Mouse (Mus musculus): ENCODE data around the gene Tnp1. TPM values are rescaled to one million over a fixed set of nuclear protein-coding genes. Genes with fewer than 3 reads are reported as not detected.

The Tnp1 gene
- polyA plus RNA-seq, 1 experiment: not detected

DNA sequence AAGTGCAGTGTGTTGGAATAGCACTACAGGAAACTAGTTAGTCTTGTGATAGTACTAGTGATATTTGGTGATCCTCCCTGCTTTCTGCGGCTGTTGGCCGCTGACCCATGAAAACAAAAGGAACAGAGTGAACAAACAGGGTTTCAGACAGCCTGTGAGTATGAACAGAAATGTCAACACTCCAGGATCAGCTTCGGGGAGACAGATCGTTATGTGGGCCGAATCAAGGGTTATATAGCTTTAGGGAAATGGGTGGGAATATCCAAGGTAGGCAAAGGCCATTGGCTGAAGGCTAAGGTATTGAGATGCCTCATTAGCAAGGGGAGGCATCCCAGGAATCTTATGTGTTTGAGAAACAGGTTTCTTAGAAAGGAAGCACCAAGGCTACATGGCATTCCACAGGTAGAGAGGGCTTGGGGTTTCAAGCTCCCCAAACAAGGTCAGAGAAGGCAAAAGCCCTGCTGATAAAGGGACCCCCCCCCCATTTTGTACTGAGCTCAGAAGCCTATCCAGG is 11.1 kb upstream of the Tnp1 start:
- H3K4me3 ChIP-seq: no peak overlapping the region
- no peaks in the 10 kb centered on the region for H3K36me3 ChIP-seq (ENCODE audit: control insufficient read depth, insufficient read depth)
- H3K4me2 ChIP-seq (ENCODE audit: low read depth): no peak overlapping the region
- H3K27me3 ChIP-seq (ENCODE audit: control insufficient read depth, insufficient read depth, insufficient read length): no peaks in the 10 kb centered on the region
- H3ac ChIP-seq (ENCODE audit: control insufficient read depth, insufficient read length): no peak overlapping the region
- TF ChIP-seq TCF3 (IDR thresholded peaks at IDR 0.05; ENCODE audit: insufficient read length, low read depth) (no peak), CEBPB (IDR thresholded peaks at IDR 0.05; ENCODE audit: insufficient read depth, poor library complexity, severe bottlenecking) (no peak), REST (IDR thresholded peaks at IDR 0.05; ENCODE audit: insufficient read depth, insufficient read length) (no peak), MYOG (IDR thresholded peaks at IDR 0.05; ENCODE audit: control insufficient read depth in 1 of 3, insufficient read depth in 1 of 3, insufficient read length in 2 of 3, low read depth in 2 of 3) (no peak), POLR2AphosphoS2 (IDR thresholded peaks at IDR 0.05; ENCODE audit: insufficient read length, low read depth) (no peak), TCF12 (IDR thresholded peaks at IDR 0.05; ENCODE audit: insufficient read depth, poor library complexity, severe bottlenecking) (no peak), E2F4 (IDR thresholded peaks at IDR 0.05; ENCODE audit: insufficient read depth) (no peak), POLR2A (IDR thresholded peaks at IDR 0.05; ENCODE audit: insufficient read length, low read depth) (no peak), MYOD1 (IDR thresholded peaks at IDR 0.05; ENCODE audit: control insufficient read depth in 1 of 3, insufficient read length in 2 of 3, low read depth in 2 of 3) (no peak), USF1 (IDR thresholded peaks at IDR 0.05; ENCODE audit: low read depth) (no peak), SRF (IDR thresholded peaks at IDR 0.05; ENCODE audit: control insufficient read depth, insufficient read length, low read depth) (no peak), MAX (IDR thresholded peaks at IDR 0.05; ENCODE audit: low read depth) (no peak)
- H3K79me2 ChIP-seq (ENCODE audit: control insufficient read depth, insufficient read depth): no peaks in the 10 kb centered on the region

DNA sequence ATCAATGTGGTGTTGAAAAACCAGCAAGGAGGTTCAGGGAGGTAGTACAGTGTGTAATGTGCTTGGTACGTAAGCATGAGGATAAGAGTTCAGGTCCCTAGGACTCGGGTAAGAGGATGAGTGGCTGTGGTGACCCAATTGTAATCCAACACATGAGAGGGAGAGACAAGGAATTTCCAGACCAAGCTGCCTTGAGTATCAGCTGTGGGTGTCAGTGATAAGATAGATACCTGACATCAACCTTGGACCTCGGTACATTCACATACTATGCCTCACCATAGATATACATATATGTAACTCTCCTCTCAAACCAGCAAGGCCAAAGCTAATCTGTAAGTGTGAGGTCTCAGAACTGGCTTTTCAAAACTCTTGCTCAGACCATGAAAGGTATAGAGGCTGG is 10.4 kb upstream of the Tnp1 start:
- Histone ChIP-seq H3K4me3 (no peak overlapping the region), H3K4me2 (ENCODE audit: low read depth) (no peak overlapping the region), H3K79me2 (ENCODE audit: control insufficient read depth, insufficient read depth) (no peaks in the 10 kb centered on the region), H3K27me3 (ENCODE audit: control insufficient read depth, insufficient read depth, insufficient read length) (no peaks in the 10 kb centered on the region), H3K36me3 (ENCODE audit: control insufficient read depth, insufficient read depth) (no peaks in the 10 kb centered on the region), H3ac (ENCODE audit: control insufficient read depth, insufficient read length) (no peak overlapping the region)
- no peak for TF ChIP-seq TCF12 (IDR thresholded peaks at IDR 0.05; ENCODE audit: insufficient read depth, poor library complexity, severe bottlenecking)
- TF ChIP-seq REST (IDR thresholded peaks at IDR 0.05; ENCODE audit: insufficient read depth, insufficient read length): no peak
- no peak for TF ChIP-seq MYOD1 (IDR thresholded peaks at IDR 0.05; ENCODE audit: control insufficient read depth in 1 of 3, insufficient read length in 2 of 3, low read depth in 2 of 3)

DNA sequence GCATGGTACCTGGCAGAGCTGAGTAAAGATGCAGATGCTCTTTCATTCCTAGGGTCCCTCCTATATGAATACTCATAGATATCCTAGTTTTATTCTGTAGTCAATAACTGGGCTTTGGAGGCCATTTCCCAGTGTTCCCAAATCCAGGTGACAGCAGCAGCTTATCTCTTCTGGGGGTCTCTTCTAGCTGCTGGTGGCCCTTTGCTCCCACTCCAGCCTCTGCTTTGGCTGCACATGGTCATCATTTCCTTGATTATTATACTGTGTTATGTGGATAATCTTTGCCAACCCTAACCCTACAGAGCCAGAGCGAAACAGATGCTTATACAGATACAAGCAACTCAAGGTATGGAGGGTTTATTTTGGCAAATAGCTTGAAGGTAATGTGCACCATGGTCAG is 8.9 kb downstream of the Tnp1 start:
- TF ChIP-seq POLR2AphosphoS2 (IDR thresholded peaks at IDR 0.05; ENCODE audit: insufficient read length, low read depth) (no peak), SRF (IDR thresholded peaks at IDR 0.05; ENCODE audit: control insufficient read depth, insufficient read length, low read depth) (no peak), TCF3 (IDR thresholded peaks at IDR 0.05; ENCODE audit: insufficient read length, low read depth) (no peak), CEBPB (IDR thresholded peaks at IDR 0.05; ENCODE audit: insufficient read depth, poor library complexity, severe bottlenecking) (no peak), MAX (IDR thresholded peaks at IDR 0.05; ENCODE audit: low read depth) (no peak), POLR2A (IDR thresholded peaks at IDR 0.05; ENCODE audit: insufficient read length, low read depth) (no peak), USF1 (IDR thresholded peaks at IDR 0.05; ENCODE audit: low read depth) (no peak), TCF12 (IDR thresholded peaks at IDR 0.05; ENCODE audit: insufficient read depth, poor library complexity, severe bottlenecking) (no peak), REST (IDR thresholded peaks at IDR 0.05; ENCODE audit: insufficient read depth, insufficient read length) (no peak), MYOG (IDR thresholded peaks at IDR 0.05; ENCODE audit: control insufficient read depth in 1 of 3, insufficient read depth in 1 of 3, insufficient read length in 2 of 3, low read depth in 2 of 3) (no peak), E2F4 (IDR thresholded peaks at IDR 0.05; ENCODE audit: insufficient read depth) (no peak), MYOD1 (IDR thresholded peaks at IDR 0.05; ENCODE audit: control insufficient read depth in 1 of 3, insufficient read length in 2 of 3, low read depth in 2 of 3) (no peak)
- H3K36me3 ChIP-seq (ENCODE audit: control insufficient read depth, insufficient read depth): no peaks in the 10 kb centered on the region
- no peaks in the 10 kb centered on the region for H3K79me2 ChIP-seq (ENCODE audit: control insufficient read depth, insufficient read depth)
- H3K27me3 ChIP-seq (ENCODE audit: control insufficient read depth, insufficient read depth, insufficient read length): no peaks in the 10 kb centered on the region
- H3K4me3 ChIP-seq: no peak overlapping the region
- no peak overlapping the region for H3ac ChIP-seq (ENCODE audit: control insufficient read depth, insufficient read length)
- no peak overlapping the region for H3K4me2 ChIP-seq (ENCODE audit: low read depth)

DNA sequence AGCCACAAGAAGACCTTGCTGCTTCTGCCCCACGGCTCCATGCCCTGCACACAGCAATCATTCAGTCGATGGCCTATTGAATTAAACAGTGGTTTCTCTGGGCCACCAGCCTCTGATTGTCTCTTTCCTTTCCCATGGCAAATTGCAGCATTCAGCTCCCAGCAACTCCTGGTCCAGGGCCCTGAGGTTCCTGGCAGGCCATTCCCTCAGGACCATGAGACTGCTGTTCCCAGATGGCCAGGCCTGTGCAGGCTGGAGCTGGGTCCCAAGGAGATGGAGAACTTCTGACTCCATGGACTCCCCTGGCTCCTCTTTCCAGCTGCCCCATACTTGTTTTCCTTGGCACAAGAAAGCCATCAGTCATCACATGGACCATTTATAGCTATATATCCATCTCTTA is 10.8 kb downstream of the Tnp1 start:
- no peak overlapping the region for H3ac ChIP-seq (ENCODE audit: control insufficient read depth, insufficient read length)
- H3K79me2 ChIP-seq (ENCODE audit: control insufficient read depth, insufficient read depth): no peaks in the 10 kb centered on the region
- H3K36me3 ChIP-seq (ENCODE audit: control insufficient read depth, insufficient read depth): no peaks in the 10 kb centered on the region
- TF ChIP-seq E2F4 (IDR thresholded peaks at IDR 0.05; ENCODE audit: insufficient read depth): no peak
- no peak for TF ChIP-seq USF1 (IDR thresholded peaks at IDR 0.05; ENCODE audit: low read depth)
- no peak for TF ChIP-seq MYOG (IDR thresholded peaks at IDR 0.05; ENCODE audit: control insufficient read depth in 1 of 3, insufficient read depth in 1 of 3, insufficient read length in 2 of 3, low read depth in 2 of 3)
- H3K27me3 ChIP-seq (ENCODE audit: control insufficient read depth, insufficient read depth, insufficient read length): no peaks in the 10 kb centered on the region
- H3K4me3 ChIP-seq: no peak overlapping the region
- H3K4me2 ChIP-seq (ENCODE audit: low read depth): no peak overlapping the region

DNA sequence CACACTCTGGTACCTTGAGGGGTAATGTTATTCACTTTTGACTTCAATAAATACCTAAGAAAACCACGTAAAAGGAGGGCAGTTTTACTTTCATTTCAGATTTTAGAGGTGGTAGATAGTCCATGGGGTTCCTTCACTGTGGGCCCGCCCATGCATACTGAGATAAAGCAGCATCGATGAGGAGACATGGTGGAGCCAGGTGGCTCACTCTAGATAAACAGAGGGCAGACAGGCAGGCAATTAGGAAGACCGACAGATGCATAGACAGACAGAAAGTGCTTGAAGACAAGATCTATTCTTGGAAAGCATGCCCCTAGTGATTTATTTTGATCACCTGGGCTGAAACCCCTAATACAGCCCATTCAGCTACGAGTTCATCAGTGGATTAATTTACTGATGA is 13.1 kb downstream of the Tnp1 start:
- Histone ChIP-seq H3K27me3 (ENCODE audit: control insufficient read depth, insufficient read depth, insufficient read length) (no peaks in the 10 kb centered on the region), H3K79me2 (ENCODE audit: control insufficient read depth, insufficient read depth) (no peaks in the 10 kb centered on the region), H3K4me3 (no peak overlapping the region), H3ac (ENCODE audit: control insufficient read depth, insufficient read length) (no peak overlapping the region), H3K4me2 (ENCODE audit: low read depth) (no peak overlapping the region), H3K36me3 (ENCODE audit: control insufficient read depth, insufficient read depth) (no peaks in the 10 kb centered on the region)
- TF ChIP-seq SRF (IDR thresholded peaks at IDR 0.05; ENCODE audit: control insufficient read depth, insufficient read length, low read depth) (no peak), REST (IDR thresholded peaks at IDR 0.05; ENCODE audit: insufficient read depth, insufficient read length) (no peak), E2F4 (IDR thresholded peaks at IDR 0.05; ENCODE audit: insufficient read depth) (no peak), POLR2A (IDR thresholded peaks at IDR 0.05; ENCODE audit: insufficient read length, low read depth) (no peak), MYOD1 (IDR thresholded peaks at IDR 0.05; ENCODE audit: control insufficient read depth in 1 of 3, insufficient read length in 2 of 3, low read depth in 2 of 3) (no peak), TCF12 (IDR thresholded peaks at IDR 0.05; ENCODE audit: insufficient read depth, poor library complexity, severe bottlenecking) (no peak), CEBPB (IDR thresholded peaks at IDR 0.05; ENCODE audit: insufficient read depth, poor library complexity, severe bottlenecking) (no peak), USF1 (IDR thresholded peaks at IDR 0.05; ENCODE audit: low read depth) (no peak), MYOG (IDR thresholded peaks at IDR 0.05; ENCODE audit: control insufficient read depth in 1 of 3, insufficient read depth in 1 of 3, insufficient read length in 2 of 3, low read depth in 2 of 3) (no peak), MAX (IDR thresholded peaks at IDR 0.05; ENCODE audit: low read depth) (no peak), POLR2AphosphoS2 (IDR thresholded peaks at IDR 0.05; ENCODE audit: insufficient read length, low read depth) (no peak), TCF3 (IDR thresholded peaks at IDR 0.05; ENCODE audit: insufficient read length, low read depth) (no peak)
